Mouse (Mus musculus): ENCODE measurements around the gene Aifm1.

- TF ChIP-seq CTCF (IDR thresholded peaks at IDR 0.05; ENCODE audit: extremely low read depth, insufficient read depth, low read length) (peak; percentile 61), POLR2A (IDR thresholded peaks at IDR 0.05; ENCODE audit: extremely low read depth, insufficient read depth, low read length) (no peak)
These were observed 50.4 kb downstream of the Aifm1 start, which contains the start of gene Elf4 for GRCm38 (mm10) chrX:48462754-48463507.
